In genomic region chr16:55820916-55821570, GRCm38 (mm10) we compare ENCODE assay signal across 7 mouse cellular contexts. TPM values are rescaled to one million over a fixed set of nuclear protein-coding genes. Genes with fewer than 3 reads are reported as not detected.
DNase-seq lines count a peak whose midpoint lies in the region; ATAC-seq and TF ChIP-seq lines count a peak whose summit lies in the region.

No protein-coding gene starts in this region.

- no peak for TF ChIP-seq CTCF in liver, postnatal 0 days (IDR thresholded peaks at IDR 0.05; ENCODE audit: low read depth)

- no peak for ATAC-seq in neural tube, embryonic 11.5 days (ENCODE audit: insufficient read depth, low FRiP score, low TSS enrichment)
- ATAC-seq in heart, embryonic 15.5 days (replicated peaks; ENCODE audit: insufficient number of reproducible peaks, insufficient read depth, low FRiP score, low read depth), result no peak
- no peak for ATAC-seq in liver, postnatal 0 days

- no peaks in the 10 kb centered on the region for H3K27me3 ChIP-seq in neural tube, embryonic 11.5 days (ENCODE audit: control insufficient read depth, insufficient read depth, low read length)
- no peaks in the 10 kb centered on the region for H3K27me3 ChIP-seq in heart, embryonic 15.5 days
- no peaks in the 10 kb centered on the region for H3K27me3 ChIP-seq in liver, postnatal 0 days (ENCODE audit: insufficient read depth, low read length)

- peak overlapping the region; percentile 75; the same call in 1 of the 2 replicates for H3K9ac ChIP-seq in neural tube, embryonic 11.5 days (ENCODE audit: low read length)
- peak overlapping the region; percentile 88 for H3K9ac ChIP-seq in heart, embryonic 15.5 days
- H3K9ac ChIP-seq in liver, postnatal 0 days (replicated peaks), result peak overlapping the region; percentile 91

- 16% methylated on average over 20 of the region's 20 CpGs for WGBS in neural tube, embryonic 11.5 days
- 19% methylated on average over 20 of the region's 20 CpGs for WGBS in heart, embryonic 15.5 days
- WGBS in liver, postnatal 0 days (ENCODE audit: insufficient replicate concordance), result 1% methylated on average over 20 of the region's 20 CpGs

- H3K4me2 ChIP-seq in neural tube, embryonic 11.5 days (ENCODE audit: low read depth), result peak overlapping the region; percentile 92
- peak overlapping the region; percentile 84 for H3K4me2 ChIP-seq in heart, embryonic 15.5 days
- H3K4me2 ChIP-seq in liver, postnatal 0 days (ENCODE audit: low read depth, low read length), result peak overlapping the region; percentile 78

- peaks cover 3% of the 10 kb centered on the region; the same call in 1 of the 2 replicates for H3K36me3 ChIP-seq in neural tube, embryonic 11.5 days (ENCODE audit: control insufficient read depth, insufficient read depth, low read length)
- H3K36me3 ChIP-seq in heart, embryonic 15.5 days, result peaks cover 12% of the 10 kb centered on the region
- H3K36me3 ChIP-seq in liver, postnatal 0 days (replicated peaks; ENCODE audit: insufficient read depth, low read length), result peaks cover 24% of the 10 kb centered on the region

- H3K4me1 ChIP-seq in neural tube, embryonic 11.5 days (ENCODE audit: control insufficient read depth, insufficient read depth, low read length), result 0 out of 2 replicates have a peak, but pooled peaks cover 2% of the 10 kb centered on the region
- H3K4me1 ChIP-seq in heart, embryonic 15.5 days (replicated peaks), result peaks cover 11% of the 10 kb centered on the region
- H3K4me1 ChIP-seq in liver, postnatal 0 days (ENCODE audit: insufficient read depth), result peaks cover 7% of the 10 kb centered on the region; the same call in 1 of the 2 replicates

- peak; percentile 32 for DNase-seq in neural tube, embryonic 11.5 days (ENCODE audit: low spot score)
- no peak for DNase-seq in neural tube, embryonic 10.5 days (ENCODE audit: extremely low spot score, low spot score)
- peak; percentile 54 for DNase-seq in brain, adult 2 months (ENCODE audit: low read depth, low spot score)
- peak; percentile 52 for DNase-seq in liver, postnatal 0 days
- DNase-seq in thymus, postnatal 25 days, result peak; percentile 55
- no peak for DNase-seq in gastrocnemius, adult 8-10 months (ENCODE audit: low spot score in 2 of 2)

- no peaks in the 10 kb centered on the region for H3K9me3 ChIP-seq in neural tube, embryonic 11.5 days (ENCODE audit: control insufficient read depth, low read length)
- H3K9me3 ChIP-seq in heart, embryonic 15.5 days (replicated peaks), result no peaks in the 10 kb centered on the region
- no peaks in the 10 kb centered on the region for H3K9me3 ChIP-seq in liver, postnatal 0 days (ENCODE audit: low read length)

- H3K4me3 ChIP-seq in neural tube, embryonic 11.5 days (ENCODE audit: low read depth, low read length), result peak overlapping the region; percentile 81
- H3K4me3 ChIP-seq in heart, embryonic 15.5 days, result peak overlapping the region; percentile 97
- peak overlapping the region; percentile 85 for H3K4me3 ChIP-seq in liver, postnatal 0 days (ENCODE audit: low read depth, low read length)

- no peak overlapping the region for H3K27ac ChIP-seq in neural tube, embryonic 11.5 days (ENCODE audit: low read depth, low read length)
- peak overlapping the region; percentile 95 for H3K27ac ChIP-seq in heart, embryonic 15.5 days
- peak overlapping the region; percentile 99 for H3K27ac ChIP-seq in liver, postnatal 0 days (ENCODE audit: low read depth)

- TF ChIP-seq EP300 in liver, postnatal 0 days (IDR thresholded peaks at IDR 0.05; ENCODE audit: low read depth), result no peak

RNA-seq across cellular contexts. Expression of gene Nfkbiz, which starts 17.7 kb away (rescaled TPM):
- 2.0 and 2.2 TPM in 2 replicates for polyA plus RNA-seq in neural tube, embryonic 11.5 days (2014; fragmentation: Nextera tagmentation; extraction: Ambion mirVana)
- polyA plus RNA-seq in heart, embryonic 15.5 days (2015; fragmentation: Nextera tagmentation; extraction: Ambion mirVana), result 2.4 and 3.2 TPM in 2 replicates
- polyA plus RNA-seq in liver, postnatal 0 days (2015; fragmentation: Nextera tagmentation; extraction: Ambion mirVana), result 2.7 and 3.2 TPM in 2 replicates
- total RNA-seq in gastrocnemius, adult 8-10 months (2022), result 1 to 10 TPM in 2 of 4 experiments, under 1 TPM in 2; 0.61 to 1.1 (median 0.93) TPM

Comparison
In these comparisons a context has a peak if more than half of its experiments do, and no peak if none do; other contexts are left out.
1. DNase-seq: peak in neural tube, embryonic 11.5 days (single experiment), brain, adult 2 months (single experiment), liver, postnatal 0 days (single experiment) and thymus, postnatal 25 days (single experiment); none in neural tube, embryonic 10.5 days (single experiment) and gastrocnemius, adult 8-10 months (0 of 2).
2. Peak in every context shown above with its lines, with median percentiles within 50 percentile points of each other: H3K4me2 ChIP-seq, H3K4me3 ChIP-seq and H3K9ac ChIP-seq.